Mouse (Mus musculus): ENCODE measurements around the gene Pp2d1. TPM values are rescaled to one million over a fixed set of nuclear protein-coding genes. Genes with fewer than 3 reads are reported as not detected.

Pp2d1 gene
- polyA plus RNA-seq, 1 experiment from 2014 or later = 0.21 TPM

DNA sequence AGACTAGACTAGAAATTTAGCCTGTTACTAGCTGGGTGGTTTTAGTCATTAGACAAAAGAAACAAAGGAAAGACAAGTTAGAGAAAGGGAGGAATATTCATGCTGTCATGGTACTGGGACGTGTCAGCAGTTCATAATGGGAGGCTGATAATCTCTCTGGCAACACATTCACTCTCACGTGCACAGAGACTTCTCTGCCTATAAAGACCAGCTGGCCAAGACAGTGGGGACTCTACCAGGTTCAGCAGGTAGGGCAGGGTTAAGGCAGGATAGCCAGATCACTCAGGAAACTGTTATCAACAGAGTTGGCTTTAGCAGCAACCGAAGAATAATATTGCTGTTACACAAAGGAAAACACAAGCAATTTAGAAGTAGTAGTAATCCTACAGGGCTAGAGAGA lies 18.2 kb upstream of the Pp2d1 start:
- no peak overlapping the region for H3K27ac ChIP-seq (replicated peaks; ENCODE audit: low read depth, low read length)
- no peak overlapping the region for H3K9ac ChIP-seq (ENCODE audit: low read depth, low read length)
- no peaks in the 10 kb centered on the region for H3K27me3 ChIP-seq (replicated peaks; ENCODE audit: control insufficient read depth, insufficient read depth, low read length)
- DNase-seq (ENCODE audit: low spot score) (no peak), ATAC-seq (ENCODE audit: low read depth) (no peak)
- 58% methylated on average over 3 of the region's 3 CpGs for WGBS
- H3K9me3 ChIP-seq (ENCODE audit: control insufficient read depth, low read length) = no peaks in the 10 kb centered on the region
- H3K4me2 ChIP-seq (ENCODE audit: low read depth, low read length) = no peak overlapping the region
- no peaks in the 10 kb centered on the region for H3K4me1 ChIP-seq (ENCODE audit: control insufficient read depth, insufficient read depth, low read length)
- no peaks in the 10 kb centered on the region for H3K36me3 ChIP-seq (ENCODE audit: control insufficient read depth, insufficient read depth, low read length)
- H3K4me3 ChIP-seq (ENCODE audit: low read depth, low read length) = no peak overlapping the region

DNA sequence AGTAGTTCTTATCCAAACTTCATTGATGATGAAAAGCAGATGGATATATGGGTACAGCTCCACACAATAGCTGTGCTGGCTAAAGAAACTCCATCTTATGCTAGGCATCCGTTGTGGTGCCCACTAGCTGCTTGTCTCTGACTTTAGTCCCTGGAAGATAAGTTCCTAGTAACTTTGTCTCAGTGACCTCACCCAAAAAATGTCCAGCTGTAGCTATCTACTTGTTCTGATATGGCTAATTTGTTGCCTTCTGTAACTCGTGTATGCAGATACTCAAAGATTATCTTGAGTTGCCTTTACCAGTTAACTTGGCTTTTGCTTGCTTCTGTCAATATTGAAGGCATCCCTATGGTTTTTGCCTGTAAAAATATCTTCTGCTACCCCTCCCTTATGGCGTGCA lies 15.6 kb upstream of the Pp2d1 start:
- no peaks in the 10 kb centered on the region for H3K4me1 ChIP-seq (ENCODE audit: control insufficient read depth, insufficient read depth, low read length)
- ATAC-seq (ENCODE audit: low read depth) (no peak), DNase-seq (ENCODE audit: low spot score) (no peak)
- H3K27ac ChIP-seq (replicated peaks; ENCODE audit: low read depth, low read length) = no peak overlapping the region
- no peak overlapping the region for H3K4me3 ChIP-seq (ENCODE audit: low read depth, low read length)
- 82% methylated on average over 3 of the region's 3 CpGs for WGBS
- H3K36me3 ChIP-seq (ENCODE audit: control insufficient read depth, insufficient read depth, low read length) = no peaks in the 10 kb centered on the region
- H3K9ac ChIP-seq (ENCODE audit: low read depth, low read length) = no peak overlapping the region
- H3K9me3 ChIP-seq (ENCODE audit: control insufficient read depth, low read length) = no peaks in the 10 kb centered on the region
- no peaks in the 10 kb centered on the region for H3K27me3 ChIP-seq (replicated peaks; ENCODE audit: control insufficient read depth, insufficient read depth, low read length)
- no peak overlapping the region for H3K4me2 ChIP-seq (ENCODE audit: low read depth, low read length)

DNA sequence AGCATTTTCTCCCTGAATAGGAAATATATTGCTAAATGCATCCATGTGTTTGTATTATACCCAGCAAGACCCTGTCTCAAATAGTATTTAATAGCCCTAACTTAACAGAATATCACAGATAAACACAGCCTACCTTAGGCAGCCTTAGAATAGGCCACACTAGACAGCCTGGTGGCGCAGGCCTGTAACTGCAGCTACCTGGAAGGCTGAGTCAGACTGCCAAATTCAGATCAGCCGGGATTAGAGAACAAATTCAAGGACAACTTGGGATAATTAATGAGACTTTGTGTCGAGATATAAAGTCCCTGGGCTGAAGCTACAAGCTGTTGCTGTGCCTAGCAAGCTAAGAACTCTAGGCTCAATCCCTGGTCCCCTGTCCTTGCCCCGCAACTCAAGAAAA lies 14.8 kb upstream of the Pp2d1 start:
- Histone ChIP-seq H3K27me3 (replicated peaks; ENCODE audit: control insufficient read depth, insufficient read depth, low read length) (no peaks in the 10 kb centered on the region), H3K4me1 (ENCODE audit: control insufficient read depth, insufficient read depth, low read length) (no peaks in the 10 kb centered on the region), H3K4me2 (ENCODE audit: low read depth, low read length) (no peak overlapping the region), H3K27ac (replicated peaks; ENCODE audit: low read depth, low read length) (no peak overlapping the region), H3K9ac (ENCODE audit: low read depth, low read length) (no peak overlapping the region), H3K4me3 (ENCODE audit: low read depth, low read length) (no peak overlapping the region), H3K9me3 (ENCODE audit: control insufficient read depth, low read length) (no peaks in the 10 kb centered on the region), H3K36me3 (ENCODE audit: control insufficient read depth, insufficient read depth, low read length) (no peaks in the 10 kb centered on the region)
- 71% methylated on average over 4 of the region's 4 CpGs for WGBS
- ATAC-seq (ENCODE audit: low read depth) (no peak), DNase-seq (ENCODE audit: low spot score) (no peak)

DNA sequence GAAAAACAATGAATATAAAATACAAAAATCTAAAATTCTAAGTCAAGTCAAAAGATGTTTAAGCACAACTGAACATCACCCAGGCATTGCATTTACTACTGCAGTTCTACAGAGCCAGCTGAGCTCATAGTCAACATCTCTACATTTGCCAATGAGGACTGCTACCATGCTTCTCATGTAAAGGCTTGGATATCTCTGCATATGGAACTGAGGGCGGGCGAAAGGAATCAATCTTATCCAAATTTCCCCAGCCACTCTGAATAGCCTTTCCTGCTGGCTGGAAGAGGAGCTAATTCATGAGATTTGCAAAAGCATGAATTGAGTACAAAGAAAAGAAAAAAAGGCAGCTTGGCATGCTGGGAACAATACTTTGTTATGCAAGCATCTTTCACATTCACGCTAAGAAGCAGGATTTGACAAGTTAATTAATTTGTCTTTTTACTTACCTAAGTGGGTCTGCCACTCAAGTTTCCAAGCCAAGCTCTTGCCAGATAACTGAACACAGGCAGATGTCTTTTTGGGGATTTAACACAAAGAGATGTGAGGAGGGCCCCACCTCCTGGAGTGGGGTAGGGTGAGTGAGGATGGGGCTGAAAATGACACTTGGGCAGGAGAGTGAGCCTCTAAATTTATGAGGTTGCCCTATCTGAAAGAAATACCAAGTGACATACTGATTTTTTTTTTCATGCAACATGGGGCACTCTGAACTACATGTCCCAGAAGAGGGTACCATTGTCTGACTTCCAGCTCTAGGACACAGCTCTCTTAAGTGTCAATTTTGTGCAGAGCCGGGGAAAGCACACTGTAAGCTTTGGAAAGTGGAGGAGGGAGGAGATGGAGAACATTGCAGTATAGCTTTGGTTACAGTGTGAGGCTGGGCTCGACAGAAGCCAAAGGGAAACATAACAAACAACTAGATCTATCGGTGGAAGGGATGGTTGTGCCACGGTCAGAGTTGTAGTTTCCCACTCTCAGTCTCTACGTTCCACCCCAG lies 12.4 kb upstream of the Pp2d1 start:
- Histone ChIP-seq H3K4me1 (ENCODE audit: control insufficient read depth, insufficient read depth, low read length) (no peaks in the 10 kb centered on the region), H3K9me3 (ENCODE audit: control insufficient read depth, low read length) (no peaks in the 10 kb centered on the region), H3K4me2 (ENCODE audit: low read depth, low read length) (no peak overlapping the region), H3K27me3 (replicated peaks; ENCODE audit: control insufficient read depth, insufficient read depth, low read length) (no peaks in the 10 kb centered on the region), H3K36me3 (ENCODE audit: control insufficient read depth, insufficient read depth, low read length) (no peaks in the 10 kb centered on the region), H3K27ac (replicated peaks; ENCODE audit: low read depth, low read length) (no peak overlapping the region), H3K4me3 (ENCODE audit: low read depth, low read length) (no peak overlapping the region), H3K9ac (ENCODE audit: low read depth, low read length) (no peak overlapping the region)
- ATAC-seq (ENCODE audit: low read depth) (no peak), DNase-seq (ENCODE audit: low spot score) (no peak)
- 65% methylated on average over 8 of the region's 8 CpGs for WGBS

GRCm38 (mm10) chr17:53543591-53544324 lies 4.5 kb upstream of the Pp2d1 start:
- H3K4me3 ChIP-seq (ENCODE audit: low read depth, low read length) = no peak overlapping the region
- H3K27me3 ChIP-seq (replicated peaks; ENCODE audit: control insufficient read depth, insufficient read depth, low read length) = no peaks in the 10 kb centered on the region
- ATAC-seq (ENCODE audit: low read depth) (peak; percentile 74), DNase-seq (ENCODE audit: low spot score) (peak; percentile 81)
- H3K4me2 ChIP-seq (ENCODE audit: low read depth, low read length) = no peak overlapping the region
- no peak overlapping the region for H3K9ac ChIP-seq (ENCODE audit: low read depth, low read length)
- WGBS = 48% methylated on average over 9 of the region's 9 CpGs
- 0 out of 2 replicates have a peak, but pooled peaks cover 6% of the 10 kb centered on the region for H3K4me1 ChIP-seq (ENCODE audit: control insufficient read depth, insufficient read depth, low read length)
- H3K9me3 ChIP-seq (ENCODE audit: control insufficient read depth, low read length) = no peaks in the 10 kb centered on the region
- H3K36me3 ChIP-seq (ENCODE audit: control insufficient read depth, insufficient read depth, low read length) = no peaks in the 10 kb centered on the region
- peak overlapping the region; percentile 61; the same call in 1 of the 2 replicates for H3K27ac ChIP-seq (replicated peaks; ENCODE audit: low read depth, low read length)

GRCm38 (mm10) chr17:53542536-53542935 lies 3.3 kb upstream of the Pp2d1 start:
- no peak overlapping the region for H3K27ac ChIP-seq (replicated peaks; ENCODE audit: low read depth, low read length)
- H3K4me2 ChIP-seq (ENCODE audit: low read depth, low read length) = no peak overlapping the region
- H3K36me3 ChIP-seq (ENCODE audit: control insufficient read depth, insufficient read depth, low read length) = no peaks in the 10 kb centered on the region
- H3K9me3 ChIP-seq (ENCODE audit: control insufficient read depth, low read length) = no peaks in the 10 kb centered on the region
- ATAC-seq (ENCODE audit: low read depth) = no peak
- H3K4me3 ChIP-seq (ENCODE audit: low read depth, low read length) = no peak overlapping the region
- 0 out of 2 replicates have a peak, but pooled peaks cover 6% of the 10 kb centered on the region for H3K4me1 ChIP-seq (ENCODE audit: control insufficient read depth, insufficient read depth, low read length)
- WGBS = 95% methylated on average over 4 of the region's 4 CpGs
- no peaks in the 10 kb centered on the region for H3K27me3 ChIP-seq (replicated peaks; ENCODE audit: control insufficient read depth, insufficient read depth, low read length)
- H3K9ac ChIP-seq (ENCODE audit: low read depth, low read length) = no peak overlapping the region
- DNase-seq (ENCODE audit: low spot score) = no peak

DNA sequence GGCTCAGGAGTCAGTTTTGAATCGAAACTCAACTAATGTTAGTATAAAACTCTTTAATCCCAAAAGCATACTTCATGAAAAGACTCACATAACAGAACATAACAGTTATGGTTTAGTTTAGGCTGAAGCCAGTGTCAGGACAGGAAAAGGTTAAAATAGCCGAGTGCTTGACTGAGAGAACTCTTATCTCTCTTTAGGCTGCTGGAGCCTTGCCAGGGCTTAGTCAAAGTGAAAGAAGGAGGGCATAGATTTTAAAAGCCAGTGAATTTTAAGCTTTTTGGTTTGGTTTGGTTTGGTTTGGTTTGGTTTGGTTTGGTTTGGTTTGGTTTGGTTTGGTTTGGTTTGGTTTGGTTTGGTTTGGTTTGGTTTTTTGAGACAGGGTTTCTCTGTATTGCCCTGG lies 6.8 kb downstream of the Pp2d1 start:
- Histone ChIP-seq H3K9ac (ENCODE audit: low read depth, low read length) (no peak overlapping the region), H3K4me3 (ENCODE audit: low read depth, low read length) (no peak overlapping the region), H3K4me1 (ENCODE audit: control insufficient read depth, insufficient read depth, low read length) (no peaks in the 10 kb centered on the region), H3K27ac (replicated peaks; ENCODE audit: low read depth, low read length) (no peak overlapping the region), H3K4me2 (ENCODE audit: low read depth, low read length) (no peak overlapping the region), H3K36me3 (ENCODE audit: control insufficient read depth, insufficient read depth, low read length) (no peaks in the 10 kb centered on the region), H3K9me3 (ENCODE audit: control insufficient read depth, low read length) (no peaks in the 10 kb centered on the region), H3K27me3 (replicated peaks; ENCODE audit: control insufficient read depth, insufficient read depth, low read length) (no peaks in the 10 kb centered on the region)
- WGBS = 64% methylated on average over 2 of the region's 2 CpGs
- ATAC-seq (ENCODE audit: low read depth) (no peak), DNase-seq (ENCODE audit: low spot score) (no peak)

DNA sequence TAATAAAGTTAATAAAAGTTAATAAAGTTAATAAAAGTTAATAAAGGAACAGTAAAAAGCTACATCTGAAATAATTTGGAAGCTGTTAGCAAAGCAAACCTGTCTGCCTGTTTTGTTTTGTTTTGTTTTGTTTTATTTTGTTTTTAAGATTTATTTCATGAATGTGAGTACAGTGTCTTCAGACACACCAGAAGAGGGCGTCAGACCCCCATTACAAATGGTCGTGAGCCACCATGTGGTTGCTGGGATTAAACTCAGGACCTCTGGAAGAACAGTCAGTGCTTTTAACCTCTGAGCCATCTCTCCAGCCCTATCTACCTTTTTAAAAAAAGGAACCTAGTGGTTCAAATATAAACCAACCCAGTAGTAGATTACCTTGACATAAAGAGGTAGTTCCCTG lies 8.1 kb downstream of the Pp2d1 start:
- WGBS = 39% methylated on average over 2 of the region's 2 CpGs

More for the DNA sequence above, 8.1 kb downstream of the Pp2d1 start:
- no peak overlapping the region for H3K27ac ChIP-seq (replicated peaks; ENCODE audit: low read depth, low read length)
- H3K9me3 ChIP-seq (ENCODE audit: control insufficient read depth, low read length) = no peaks in the 10 kb centered on the region
- DNase-seq (ENCODE audit: low spot score) (no peak), ATAC-seq (ENCODE audit: low read depth) (no peak)
- no peaks in the 10 kb centered on the region for H3K4me1 ChIP-seq (ENCODE audit: control insufficient read depth, insufficient read depth, low read length)
- H3K4me2 ChIP-seq (ENCODE audit: low read depth, low read length) = no peak overlapping the region
- H3K4me3 ChIP-seq (ENCODE audit: low read depth, low read length) = no peak overlapping the region
- no peak overlapping the region for H3K9ac ChIP-seq (ENCODE audit: low read depth, low read length)
- no peaks in the 10 kb centered on the region for H3K27me3 ChIP-seq (replicated peaks; ENCODE audit: control insufficient read depth, insufficient read depth, low read length)
- H3K36me3 ChIP-seq (ENCODE audit: control insufficient read depth, insufficient read depth, low read length) = no peaks in the 10 kb centered on the region

All from embryonic facial prominence, embryonic 14.5 days (tissue).